Mouse (Mus musculus) G1E (cell line): ENCODE measurements around the gene Xpnpep3. TPM values are rescaled to one million over a fixed set of nuclear protein-coding genes. Genes with fewer than 3 reads are reported as not detected.

Experiments used
- ATAC-seq: 2 replicates; pipeline ENCODE4 v1.8.0; 2016; ENCODE audit warnings: mild to moderate bottlenecking; ENCODE audit not compliant: insufficient number of reproducible peaks, poor library complexity, low FRiP score, severe bottlenecking; ENCODE audit errors: extremely low read depth
- DNase-seq: peaks from one replicate; pipeline ENCODE4 v3.0.0; 2012; ENCODE audit warnings: low spot score
- H3K27me3 ChIP-seq: 2 replicates; pipeline ENCODE4 v1.6.1; 2012; ENCODE audit warnings: mild to moderate bottlenecking, low read length, inconsistent platforms; ENCODE audit not compliant: insufficient read depth
- H3K36me3 ChIP-seq: replicated peaks from 2 replicates; pipeline ENCODE3; 2012; ENCODE audit warnings: mild to moderate bottlenecking, inconsistent platforms
- H3K4me1 ChIP-seq: 2 replicates; pipeline ENCODE4 v1.6.1; 2012; ENCODE audit warnings: low read depth, low read length, inconsistent platforms, mixed read lengths; ENCODE audit not compliant: insufficient read depth
- H3K4me3 ChIP-seq: 2 replicates; pipeline ENCODE4 v1.5.1; 2012; ENCODE audit warnings: low read depth, mild to moderate bottlenecking, inconsistent platforms, low read length, moderate library complexity, mixed read lengths
- H3K9me3 ChIP-seq: replicated peaks from 2 replicates; pipeline ENCODE4 v1.6.1; 2012; ENCODE audit warnings: inconsistent platforms
- CTCF ChIP-seq: IDR thresholded peaks from 2 replicates; pipeline ENCODE4 v1.5.1; 2012; ENCODE audit warnings: low read depth, low read length, inconsistent platforms, mixed read lengths
- GATA1 ChIP-seq: IDR thresholded peaks from 2 replicates; pipeline ENCODE4 v1.6.1; 2012; ENCODE audit warnings: borderline replicate concordance, low read length, inconsistent platforms, mixed read lengths
- GATA2 ChIP-seq: IDR thresholded peaks from 2 replicates; pipeline ENCODE4 v1.6.1; 2012; ENCODE audit warnings: low read depth, low read length, inconsistent platforms, borderline replicate concordance
- POLR2AphosphoS5 ChIP-seq: IDR thresholded peaks from 2 replicates; pipeline ENCODE4 v1.6.1; 2012; ENCODE audit warnings: low read depth, low read length, inconsistent platforms; ENCODE audit not compliant: insufficient replicate concordance
- TAL1 ChIP-seq: conservative IDR thresholded peaks from 2 replicates; pipeline ENCODE4 v1.6.1; 2012; ENCODE audit warnings: low read depth, low read length, inconsistent platforms, mixed read lengths
- polyA plus RNA-seq: library from polyadenylated mRNA; stranded (reverse); fragments of >175 nt; gene quantifications from 2 replicates; pipeline ENCODE4 v1.2.3, GENCODE M21; 2012
- total RNA-seq, 2 experiments: library from RNA; stranded (forward) in 1 of 2; stranded (reverse) in 1 of 2; fragments of 200-1000 nt in 1 of 2; fragments of >200 nt in 1 of 2; fragmentation: Nextera tagmentation in 1 of 2; gene quantifications; 2 replicates each; pipeline ENCODE4 v1.2.3; 2014 to 2017

Gene Xpnpep3
- total and polyA plus RNA-seq, 3 experiments, result 0.90 to 28.3 (median 22.9) TPM

- Histone ChIP-seq H3K9me3 (no peaks in the 10 kb centered on the region), H3K36me3 (peaks cover 76% of the 10 kb centered on the region), H3K27me3 (no peaks in the 10 kb centered on the region), H3K4me3 (no peak overlapping the region), H3K4me1 (peaks cover 26% of the 10 kb centered on the region)
- ATAC-seq (no peak), DNase-seq (no peak)
- no peak for TF ChIP-seq GATA1
- no peak for TF ChIP-seq POLR2AphosphoS5
- no peak for TF ChIP-seq GATA2
- TF ChIP-seq CTCF, result no peak
- TF ChIP-seq TAL1, result no peak
These were observed 34.7 kb upstream of the Xpnpep3 start for GRCm38 (mm10) chr15:81365246-81365645.

GRCm38 (mm10) chr15:81366241-81366640 is 33.7 kb upstream of the Xpnpep3 start:
- Histone ChIP-seq H3K4me3 (no peak overlapping the region), H3K9me3 (no peaks in the 10 kb centered on the region), H3K4me1 (peaks cover 16% of the 10 kb centered on the region), H3K36me3 (peaks cover 86% of the 10 kb centered on the region), H3K27me3 (no peaks in the 10 kb centered on the region)
- no peak for DNase-seq
- ATAC-seq, result no peak
- TF ChIP-seq TAL1 (no peak), POLR2AphosphoS5 (no peak), GATA1 (no peak), GATA2 (no peak), CTCF (no peak)

GRCm38 (mm10) chr15:81368601-81369000 is 31.3 kb upstream of the Xpnpep3 start:
- Histone ChIP-seq H3K4me1 (no peaks in the 10 kb centered on the region; the same call in 1 of the 2 replicates), H3K27me3 (no peaks in the 10 kb centered on the region), H3K9me3 (no peaks in the 10 kb centered on the region), H3K4me3 (no peak overlapping the region), H3K36me3 (peaks cover 94% of the 10 kb centered on the region)
- TF ChIP-seq CTCF (no peak), TAL1 (no peak), GATA1 (no peak), POLR2AphosphoS5 (no peak), GATA2 (no peak)
- ATAC-seq (no peak), DNase-seq (no peak)

GRCm38 (mm10) chr15:81370356-81370755 is 29.6 kb upstream of the Xpnpep3 start:
- H3K36me3 ChIP-seq, result peaks cover 91% of the 10 kb centered on the region

GRCm38 (mm10) chr15:81374621-81375020 is 25.3 kb upstream of the Xpnpep3 start:
- no peaks in the 10 kb centered on the region for H3K27me3 ChIP-seq
- H3K4me1 ChIP-seq, result no peaks in the 10 kb centered on the region; the same call in 1 of the 2 replicates
- ATAC-seq (no peak), DNase-seq (no peak)
- TF ChIP-seq TAL1 (no peak), POLR2AphosphoS5 (no peak), CTCF (no peak), GATA2 (no peak), GATA1 (no peak)
- H3K36me3 ChIP-seq, result peaks cover 86% of the 10 kb centered on the region
- no peak overlapping the region for H3K4me3 ChIP-seq
- no peaks in the 10 kb centered on the region for H3K9me3 ChIP-seq

More at GRCm38 (mm10) chr15:81370356-81370755, 29.6 kb upstream of the Xpnpep3 start:
- Histone ChIP-seq H3K4me3 (no peak overlapping the region), H3K4me1 (no peaks in the 10 kb centered on the region; the same call in 1 of the 2 replicates), H3K9me3 (no peaks in the 10 kb centered on the region), H3K27me3 (no peaks in the 10 kb centered on the region)
- ATAC-seq, result no peak
- no peak for DNase-seq
- TF ChIP-seq CTCF (no peak), GATA2 (no peak), GATA1 (no peak), POLR2AphosphoS5 (no peak), TAL1 (no peak)

GRCm38 (mm10) chr15:81378845-81379244 is 21.1 kb upstream of the Xpnpep3 start:
- no peaks in the 10 kb centered on the region for H3K4me1 ChIP-seq
- H3K27me3 ChIP-seq, result no peaks in the 10 kb centered on the region
- DNase-seq (no peak), ATAC-seq (no peak)
- no peaks in the 10 kb centered on the region for H3K9me3 ChIP-seq
- H3K4me3 ChIP-seq, result no peak overlapping the region
- TF ChIP-seq GATA2 (no peak), POLR2AphosphoS5 (no peak), CTCF (no peak), TAL1 (no peak), GATA1 (no peak)
- H3K36me3 ChIP-seq, result peaks cover 84% of the 10 kb centered on the region

GRCm38 (mm10) chr15:81386327-81386726 is 13.6 kb upstream of the Xpnpep3 start:
- H3K4me3 ChIP-seq, result no peak overlapping the region
- ATAC-seq (no peak), DNase-seq (no peak)
- TF ChIP-seq GATA2, result no peak
- peaks cover 93% of the 10 kb centered on the region for H3K36me3 ChIP-seq
- H3K27me3 ChIP-seq, result no peaks in the 10 kb centered on the region
- H3K4me1 ChIP-seq, result peaks cover 2% of the 10 kb centered on the region; the same call in 1 of the 2 replicates
- H3K9me3 ChIP-seq, result no peaks in the 10 kb centered on the region
